Mouse (Mus musculus): ENCODE measurements around the gene Numb. TPM values are rescaled to one million over a fixed set of nuclear protein-coding genes. Genes with fewer than 3 reads are reported as not detected.

Numb gene
- polyA plus RNA-seq, 1 experiment from 2014 or later, result 18.6 TPM

Other genes starting within 250 kb of the Numb start
- 65.8 and 67.4 TPM in 2 replicates for gene Psen1, start 233.8 kb downstream of the Numb start, polyA plus RNA-seq (2015; fragmentation: Nextera tagmentation; extraction: Ambion mirVana)
- gene Papln, start 158.3 kb downstream of the Numb start, polyA plus RNA-seq (2015; fragmentation: Nextera tagmentation; extraction: Ambion mirVana), result 0.15 and 0.20 TPM in 2 replicates
- gene Riox1, start 28.7 kb upstream of the Numb start, polyA plus RNA-seq (2015; fragmentation: Nextera tagmentation; extraction: Ambion mirVana), result 13.0 and 13.7 TPM in 2 replicates
- gene Heatr4, start 62.9 kb upstream of the Numb start, polyA plus RNA-seq (2015; fragmentation: Nextera tagmentation; extraction: Ambion mirVana), result not detected in 2 replicates
- gene Acot2, start 65.9 kb upstream of the Numb start, polyA plus RNA-seq (2015; fragmentation: Nextera tagmentation; extraction: Ambion mirVana), result 11.3 and 12.4 TPM in 2 replicates
- 74.0 and 86.6 TPM in 2 replicates for gene Acot1, start 87.6 kb upstream of the Numb start, polyA plus RNA-seq (2015; fragmentation: Nextera tagmentation; extraction: Ambion mirVana)
- gene Acot4, start 116.4 kb upstream of the Numb start, polyA plus RNA-seq (2015; fragmentation: Nextera tagmentation; extraction: Ambion mirVana), result 0.27 and 0.41 TPM in 2 replicates
- not detected in 2 replicates for gene Gm49366, start 117.0 kb upstream of the Numb start, polyA plus RNA-seq (2015; fragmentation: Nextera tagmentation; extraction: Ambion mirVana)
- gene Acot3, start 130.2 kb upstream of the Numb start, polyA plus RNA-seq (2015; fragmentation: Nextera tagmentation; extraction: Ambion mirVana), result 0.62 and 0.80 TPM in 2 replicates
- 0.32 TPM in 1 of 2 replicates, not detected in the other for gene Acot5, start 147.4 kb upstream of the Numb start, polyA plus RNA-seq (2015; fragmentation: Nextera tagmentation; extraction: Ambion mirVana)
- gene Acot6, start 178.7 kb upstream of the Numb start, polyA plus RNA-seq (2015; fragmentation: Nextera tagmentation; extraction: Ambion mirVana), result 1.2 TPM in 2 replicates
- gene Dnal1, start 192.4 kb upstream of the Numb start, polyA plus RNA-seq (2015; fragmentation: Nextera tagmentation; extraction: Ambion mirVana), result 9.6 and 10.1 TPM in 2 replicates
- 6.0 and 6.5 TPM in 2 replicates for gene Pnma1, start 226.6 kb upstream of the Numb start, polyA plus RNA-seq (2015; fragmentation: Nextera tagmentation; extraction: Ambion mirVana)